Mouse (Mus musculus): ENCODE results near the gene Mfsd5.

DNA sequence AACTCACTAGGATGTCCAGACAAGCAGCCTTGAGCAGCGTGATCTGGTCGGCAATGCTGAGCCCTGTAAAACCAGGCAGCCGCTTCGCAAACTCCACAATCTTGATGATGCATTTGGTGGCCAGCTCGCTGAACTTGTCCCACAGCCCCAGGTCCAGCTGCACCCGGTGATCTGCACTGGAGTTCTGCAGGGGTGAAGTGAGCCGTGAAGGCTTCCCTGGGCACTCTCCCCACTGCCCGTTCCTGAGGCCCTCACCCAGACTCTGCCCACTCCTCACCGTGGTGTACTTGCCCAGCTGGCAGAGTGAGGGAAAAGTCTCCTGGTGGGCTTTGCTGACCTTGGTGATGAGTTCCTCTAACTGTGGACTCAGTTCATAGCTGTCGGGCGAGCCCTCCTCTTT lies 39.4 kb upstream of the Mfsd5 start:
- TF ChIP-seq GATA1 (IDR thresholded peaks at IDR 0.05; ENCODE audit: low read length) (no peak), TAL1 (IDR thresholded peaks at IDR 0.05; ENCODE audit: low read length) (no peak)

All from erythroblast, embryonic 14.5 days (primary cell).